Mouse (Mus musculus): ENCODE results near the gene Ngef.

GRCm38 (mm10) chr1:87456425-87456824 is 117.2 kb downstream of the Ngef start:
- TF ChIP-seq TCF12 (IDR thresholded peaks at IDR 0.05; ENCODE audit: low read depth, low read length) = no peak
- no peak for TF ChIP-seq E2F4 (IDR thresholded peaks at IDR 0.05; ENCODE audit: borderline replicate concordance, low read depth, low read length)
- no peak for TF ChIP-seq CTCF (IDR thresholded peaks at IDR 0.05 in 2 of 3, conservative IDR thresholded peaks at IDR 0.05 in 1 of 3; ENCODE audit: control insufficient read depth in 1 of 3, insufficient read depth in 1 of 3, low read depth in 2 of 3, low read length in 3 of 3, poor library complexity in 1 of 3, severe bottlenecking in 1 of 3)

All from MEL (cell line).